Mouse (Mus musculus): ENCODE measurements around the gene Helz. TPM values are rescaled to one million over a fixed set of nuclear protein-coding genes. Genes with fewer than 3 reads are reported as not detected.
"Not testable (repeated sequence)": the region's sequence is repeated elsewhere in the genome, so short reads cannot be mapped to it uniquely, and the experiment has no call there.

Gene Helz
- polyA plus RNA-seq, 1 experiment: 75.2 TPM

DNA sequence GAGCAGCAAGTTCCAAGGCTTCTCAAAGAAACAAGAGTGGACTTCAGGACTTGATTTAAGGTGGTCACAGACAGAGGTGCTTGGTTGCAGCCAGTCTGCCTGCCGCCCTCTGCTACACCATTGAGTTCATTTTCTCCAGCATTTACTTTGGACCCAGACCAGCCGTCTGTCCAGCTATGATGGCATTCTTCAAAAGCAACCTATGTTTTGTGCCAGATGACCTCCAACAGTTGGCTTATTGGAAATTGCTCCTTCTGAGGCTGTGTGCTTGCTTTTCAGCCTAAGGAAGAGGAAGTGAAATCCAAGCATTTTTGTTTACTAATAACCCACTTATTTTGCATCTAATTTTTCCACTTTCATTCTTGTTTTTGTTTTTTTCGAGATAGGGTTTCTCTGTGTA is 19.7 kb downstream of the Helz start:
- Histone ChIP-seq H3K4me1 (ENCODE audit: control insufficient read depth, insufficient read depth, low read length) (no peaks in the 10 kb centered on the region), H3K4me3 (ENCODE audit: low read depth, low read length) (no peak overlapping the region), H3K9me3 (replicated peaks; ENCODE audit: control insufficient read depth, insufficient read depth, low read length, poor library complexity, severe bottlenecking) (peaks cover 28% of the 10 kb centered on the region), H3K36me3 (ENCODE audit: control insufficient read depth, insufficient read depth, low read length, poor library complexity, severe bottlenecking) (peaks cover 25% of the 10 kb centered on the region), H3K9ac (ENCODE audit: low read depth, poor library complexity, severe bottlenecking) (no peak overlapping the region), H3K27ac (ENCODE audit: insufficient read depth, low read length) (no peak overlapping the region), H3K27me3 (ENCODE audit: control insufficient read depth, insufficient read depth, low read length, poor library complexity, severe bottlenecking) (no peaks in the 10 kb centered on the region)
- no peak for TF ChIP-seq EP300 (IDR thresholded peaks at IDR 0.05; ENCODE audit: insufficient read depth, low read depth, low read length)
- TF ChIP-seq CTCF (IDR thresholded peaks at IDR 0.05; ENCODE audit: low read depth, low read length): no peak
- no peak for TF ChIP-seq POLR2A (IDR thresholded peaks at IDR 0.05; ENCODE audit: insufficient read depth, low read length)

- H3K27ac ChIP-seq (ENCODE audit: insufficient read depth, low read length): no peak overlapping the region
- TF ChIP-seq EP300 (IDR thresholded peaks at IDR 0.05; ENCODE audit: insufficient read depth, low read depth, low read length): no peak
- TF ChIP-seq CTCF (IDR thresholded peaks at IDR 0.05; ENCODE audit: low read depth, low read length): no peak
- TF ChIP-seq POLR2A (IDR thresholded peaks at IDR 0.05; ENCODE audit: insufficient read depth, low read length): no peak
- H3K4me3 ChIP-seq (ENCODE audit: low read depth, low read length): no peak overlapping the region
- H3K9me3 ChIP-seq (replicated peaks; ENCODE audit: control insufficient read depth, insufficient read depth, low read length, poor library complexity, severe bottlenecking): peaks cover 28% of the 10 kb centered on the region
- H3K9ac ChIP-seq (ENCODE audit: low read depth, poor library complexity, severe bottlenecking): no peak overlapping the region
- H3K4me1 ChIP-seq (ENCODE audit: control insufficient read depth, insufficient read depth, low read length): no peaks in the 10 kb centered on the region
- H3K27me3 ChIP-seq (ENCODE audit: control insufficient read depth, insufficient read depth, low read length, poor library complexity, severe bottlenecking): no peaks in the 10 kb centered on the region
- H3K36me3 ChIP-seq (ENCODE audit: control insufficient read depth, insufficient read depth, low read length, poor library complexity, severe bottlenecking): peaks cover 25% of the 10 kb centered on the region
These were observed 20.8 kb downstream of the Helz start for GRCm38 (mm10) chr11:107568466-107568995.

- H3K4me1 ChIP-seq (ENCODE audit: control insufficient read depth, insufficient read depth, low read length); H3K27ac ChIP-seq (ENCODE audit: insufficient read depth, low read length); H3K27me3 ChIP-seq (ENCODE audit: control insufficient read depth, insufficient read depth, low read length, poor library complexity, severe bottlenecking); H3K9ac ChIP-seq (ENCODE audit: low read depth, poor library complexity, severe bottlenecking); H3K4me3 ChIP-seq (ENCODE audit: low read depth, low read length): not testable (repeated sequence)
- H3K36me3 ChIP-seq (ENCODE audit: control insufficient read depth, insufficient read depth, low read length, poor library complexity, severe bottlenecking): peaks cover 40% of the 10 kb centered on the region
- peaks cover 28% of the 10 kb centered on the region for H3K9me3 ChIP-seq (replicated peaks; ENCODE audit: control insufficient read depth, insufficient read depth, low read length, poor library complexity, severe bottlenecking)
These were observed 23.2 kb downstream of the Helz start for GRCm38 (mm10) chr11:107570891-107571290.

DNA sequence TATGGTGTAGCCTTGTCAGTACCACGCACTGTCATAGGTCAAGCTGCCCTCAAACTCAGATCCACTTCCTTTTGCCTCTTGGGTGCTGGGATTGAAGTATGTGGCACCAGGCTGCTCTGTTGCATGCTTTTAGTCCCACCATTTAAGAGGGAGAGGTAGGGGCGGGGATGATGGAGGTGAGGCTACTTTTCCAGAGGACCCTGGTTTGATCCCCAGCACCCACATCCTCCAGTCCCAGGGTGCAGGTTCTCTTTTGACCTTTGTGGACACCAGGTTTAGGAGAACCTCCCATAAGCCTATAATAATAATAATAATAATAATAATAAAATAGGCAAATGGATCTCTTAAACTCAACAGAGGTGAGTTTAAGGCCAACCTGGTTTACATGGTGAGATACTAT is 23.6 kb downstream of the Helz start:
- Histone ChIP-seq H3K9ac (ENCODE audit: low read depth, poor library complexity, severe bottlenecking) (no peak overlapping the region), H3K27ac (ENCODE audit: insufficient read depth, low read length) (no peak overlapping the region)

DNA sequence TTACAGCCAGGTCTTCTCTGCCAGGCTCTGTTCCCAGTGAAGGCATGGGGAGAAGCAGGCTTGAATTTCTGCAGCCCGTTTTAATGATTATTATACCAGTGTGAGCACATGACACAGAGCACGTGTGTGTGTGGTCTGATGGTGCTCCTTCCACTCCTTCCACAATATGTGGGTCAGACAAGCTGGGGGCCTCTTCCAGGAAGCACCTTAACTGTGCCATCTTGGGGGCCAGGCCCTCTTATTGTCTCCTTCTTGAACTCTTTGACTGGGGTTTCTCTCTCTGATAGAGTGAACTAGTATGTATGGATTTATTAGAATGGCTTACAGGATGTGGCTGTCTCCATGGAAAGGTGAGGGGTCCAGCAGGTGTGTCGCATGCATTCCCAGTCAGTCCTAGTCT is 24.8 kb downstream of the Helz start:
- Histone ChIP-seq H3K9ac (ENCODE audit: low read depth, poor library complexity, severe bottlenecking) (no peak overlapping the region), H3K27ac (ENCODE audit: insufficient read depth, low read length) (no peak overlapping the region; the same call in 1 of the 2 replicates), H3K27me3 (ENCODE audit: control insufficient read depth, insufficient read depth, low read length, poor library complexity, severe bottlenecking) (no peaks in the 10 kb centered on the region), H3K9me3 (replicated peaks; ENCODE audit: control insufficient read depth, insufficient read depth, low read length, poor library complexity, severe bottlenecking) (peaks cover 26% of the 10 kb centered on the region), H3K4me1 (ENCODE audit: control insufficient read depth, insufficient read depth, low read length) (peaks cover 3% of the 10 kb centered on the region), H3K4me3 (ENCODE audit: low read depth, low read length) (no peak overlapping the region), H3K36me3 (ENCODE audit: control insufficient read depth, insufficient read depth, low read length, poor library complexity, severe bottlenecking) (peaks cover 34% of the 10 kb centered on the region)
- TF ChIP-seq CTCF (IDR thresholded peaks at IDR 0.05; ENCODE audit: low read depth, low read length) (no peak), POLR2A (IDR thresholded peaks at IDR 0.05; ENCODE audit: insufficient read depth, low read length) (no peak), EP300 (IDR thresholded peaks at IDR 0.05; ENCODE audit: insufficient read depth, low read depth, low read length) (no peak)

More for the DNA sequence above, 23.6 kb downstream of the Helz start:
- Histone ChIP-seq H3K4me3 (ENCODE audit: low read depth, low read length) (no peak overlapping the region), H3K9me3 (replicated peaks; ENCODE audit: control insufficient read depth, insufficient read depth, low read length, poor library complexity, severe bottlenecking) (peaks cover 28% of the 10 kb centered on the region), H3K4me1 (ENCODE audit: control insufficient read depth, insufficient read depth, low read length) (peaks cover 2% of the 10 kb centered on the region), H3K27me3 (ENCODE audit: control insufficient read depth, insufficient read depth, low read length, poor library complexity, severe bottlenecking) (no peaks in the 10 kb centered on the region), H3K36me3 (ENCODE audit: control insufficient read depth, insufficient read depth, low read length, poor library complexity, severe bottlenecking) (peaks cover 40% of the 10 kb centered on the region)
- TF ChIP-seq EP300 (IDR thresholded peaks at IDR 0.05; ENCODE audit: insufficient read depth, low read depth, low read length): no peak
- TF ChIP-seq POLR2A (IDR thresholded peaks at IDR 0.05; ENCODE audit: insufficient read depth, low read length): no peak
- TF ChIP-seq CTCF (IDR thresholded peaks at IDR 0.05; ENCODE audit: low read depth, low read length): no peak

DNA sequence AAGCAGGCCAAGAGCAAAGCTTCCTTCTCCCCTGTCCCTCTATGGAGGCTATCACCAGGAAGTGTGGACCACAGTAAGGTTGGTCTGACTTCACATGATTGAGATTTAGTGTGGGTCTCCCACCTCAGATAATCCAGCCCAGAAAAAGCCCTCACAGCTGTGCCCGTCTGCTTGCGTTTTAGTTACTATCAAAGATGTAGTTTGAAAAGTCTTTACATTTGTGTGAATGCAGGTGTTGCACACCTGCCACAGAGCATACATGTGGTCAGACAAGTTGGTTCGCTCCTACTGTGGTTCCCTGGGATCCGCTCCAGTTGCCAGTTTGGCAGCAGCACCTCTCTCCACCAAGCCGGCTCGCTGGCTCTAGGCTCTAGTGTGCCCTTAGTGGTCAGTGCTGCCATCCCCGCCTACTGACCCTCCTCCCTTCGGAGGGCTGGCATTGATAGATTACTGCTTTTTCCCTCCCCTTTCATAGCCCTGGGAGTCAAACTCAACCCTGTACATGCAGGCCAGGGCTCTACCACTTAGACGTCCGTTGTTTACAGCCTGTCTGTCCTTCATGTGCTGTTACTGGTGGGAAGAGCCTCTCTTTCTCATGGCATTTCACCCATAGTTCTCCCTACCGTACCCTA is 25.4 kb downstream of the Helz start:
- H3K36me3 ChIP-seq (ENCODE audit: control insufficient read depth, insufficient read depth, low read length, poor library complexity, severe bottlenecking): peaks cover 32% of the 10 kb centered on the region
- peaks cover 19% of the 10 kb centered on the region for H3K9me3 ChIP-seq (replicated peaks; ENCODE audit: control insufficient read depth, insufficient read depth, low read length, poor library complexity, severe bottlenecking)
- no peak for TF ChIP-seq CTCF (IDR thresholded peaks at IDR 0.05; ENCODE audit: low read depth, low read length)
- TF ChIP-seq EP300 (IDR thresholded peaks at IDR 0.05; ENCODE audit: insufficient read depth, low read depth, low read length): no peak
- TF ChIP-seq POLR2A (IDR thresholded peaks at IDR 0.05; ENCODE audit: insufficient read depth, low read length): no peak
- no peaks in the 10 kb centered on the region for H3K27me3 ChIP-seq (ENCODE audit: control insufficient read depth, insufficient read depth, low read length, poor library complexity, severe bottlenecking)
- no peak overlapping the region for H3K4me3 ChIP-seq (ENCODE audit: low read depth, low read length)
- H3K4me1 ChIP-seq (ENCODE audit: control insufficient read depth, insufficient read depth, low read length): peaks cover 3% of the 10 kb centered on the region
- no peak overlapping the region; the same call in 1 of the 2 replicates for H3K27ac ChIP-seq (ENCODE audit: insufficient read depth, low read length)
- H3K9ac ChIP-seq (ENCODE audit: low read depth, poor library complexity, severe bottlenecking): no peak overlapping the region

All from ES-Bruce4 (cell line).